Mouse (Mus musculus): Measurements from ENCODE around the gene Sh2d3c. TPM values are rescaled to one million over a fixed set of nuclear protein-coding genes. Genes with fewer than 3 reads are reported as not detected.
A peak's percentile ranks its signal among the peaks of the same experiment; 100 is the strongest.

Gene Sh2d3c
- polyA plus RNA-seq, 1 experiment: 167 TPM

DNA sequence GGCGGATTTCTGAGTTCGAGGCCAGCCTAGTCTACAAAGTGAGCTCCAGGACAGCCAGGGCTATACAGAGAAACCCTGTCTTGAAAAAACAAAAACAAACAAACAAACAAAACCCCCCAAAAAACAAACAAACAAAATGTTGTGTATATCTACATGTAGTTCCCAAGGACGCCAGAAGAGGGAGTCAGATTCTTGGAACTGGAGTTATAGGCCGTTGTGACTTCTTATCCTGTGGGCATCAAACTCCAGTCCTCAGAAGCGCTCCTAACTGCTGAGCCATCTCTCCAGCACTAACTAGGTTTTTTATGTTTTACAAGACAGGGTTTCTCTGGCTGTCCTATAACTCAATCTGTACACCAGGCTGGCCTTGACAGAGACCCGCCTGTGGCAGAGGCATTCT, 66.3 kb downstream of the Sh2d3c start:
- DNase-seq: no peak
- no peak for TF ChIP-seq POLR2A (IDR thresholded peaks at IDR 0.05; ENCODE audit: borderline replicate concordance, extremely low read depth, low read depth, low read length)
- WGBS: 58% methylated on average over 6 of the region's 6 CpGs
- Histone ChIP-seq H3K4me1 (ENCODE audit: control insufficient read depth, insufficient read depth, low read length) (peaks cover 7% of the 10 kb centered on the region), H3K4me3 (replicated peaks; ENCODE audit: extremely low read depth, low read depth, low read length) (no peak overlapping the region)

DNA sequence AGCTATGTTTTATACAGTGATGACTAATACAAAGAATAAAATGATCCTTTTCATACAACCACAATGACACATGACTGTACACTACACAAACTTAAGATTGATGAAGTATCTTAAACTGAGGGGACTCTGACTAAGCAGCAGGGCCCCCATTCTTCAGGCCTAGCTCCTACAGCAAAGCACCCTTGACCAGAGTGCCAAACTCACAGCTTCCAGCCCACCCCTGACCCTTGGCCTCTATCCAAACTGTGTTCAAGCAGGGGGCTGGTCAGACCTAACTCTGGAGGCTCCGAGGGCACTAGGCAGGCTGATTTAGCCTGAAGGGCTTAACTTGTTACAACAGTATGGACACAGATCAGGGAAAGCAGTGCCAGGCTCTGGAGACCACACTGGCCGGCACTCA, 67.7 kb downstream of the Sh2d3c start:
- peaks cover 7% of the 10 kb centered on the region for H3K4me1 ChIP-seq (ENCODE audit: control insufficient read depth, insufficient read depth, low read length)
- TF ChIP-seq POLR2A (IDR thresholded peaks at IDR 0.05; ENCODE audit: borderline replicate concordance, extremely low read depth, low read depth, low read length) (no peak), CTCF (IDR thresholded peaks at IDR 0.05; ENCODE audit: insufficient read depth, low read length) (no peak)
- no peak for DNase-seq
- WGBS: 55% methylated on average over 2 of the region's 2 CpGs
- no peak overlapping the region for H3K4me3 ChIP-seq (replicated peaks; ENCODE audit: extremely low read depth, low read depth, low read length)

DNA sequence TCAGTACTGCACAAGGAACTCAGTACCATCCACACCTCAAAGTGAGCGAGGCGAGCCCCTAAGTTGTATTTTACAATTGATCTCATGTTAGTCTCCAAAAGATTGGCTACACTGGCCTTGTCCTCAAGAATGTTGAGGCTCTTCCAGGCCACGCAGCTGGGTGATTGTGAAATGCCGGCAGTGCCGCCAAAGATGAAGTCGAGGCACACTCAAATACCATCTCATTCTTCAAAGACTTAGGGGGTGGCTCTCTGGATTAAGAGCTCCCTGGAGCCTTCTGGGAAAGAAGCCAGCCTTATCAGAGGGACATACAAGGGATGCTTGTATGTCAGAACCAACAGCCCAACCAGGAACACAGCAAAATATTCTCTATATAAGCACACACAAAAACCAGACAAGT, 70.4 kb downstream of the Sh2d3c start:
- 52% methylated on average over 6 of the region's 6 CpGs for WGBS
- Histone ChIP-seq H3K4me1 (ENCODE audit: control insufficient read depth, insufficient read depth, low read length) (peaks cover 11% of the 10 kb centered on the region), H3K4me3 (replicated peaks; ENCODE audit: extremely low read depth, low read depth, low read length) (no peak overlapping the region)
- TF ChIP-seq POLR2A (IDR thresholded peaks at IDR 0.05; ENCODE audit: borderline replicate concordance, extremely low read depth, low read depth, low read length): no peak
- TF ChIP-seq CTCF (IDR thresholded peaks at IDR 0.05; ENCODE audit: insufficient read depth, low read length): no peak
- DNase-seq: peak; percentile 54

- 88% methylated on average over 13 of the region's 13 CpGs for WGBS
- peaks cover 11% of the 10 kb centered on the region for H3K4me1 ChIP-seq (ENCODE audit: control insufficient read depth, insufficient read depth, low read length)
- no peak overlapping the region for H3K4me3 ChIP-seq (replicated peaks; ENCODE audit: extremely low read depth, low read depth, low read length)
- no peak for DNase-seq
- TF ChIP-seq CTCF (IDR thresholded peaks at IDR 0.05; ENCODE audit: insufficient read depth, low read length) (no peak), POLR2A (IDR thresholded peaks at IDR 0.05; ENCODE audit: borderline replicate concordance, extremely low read depth, low read depth, low read length) (no peak)
These were observed 75.0 kb downstream of the Sh2d3c start for GRCm38 (mm10) chr2:32795748-32796418.

- H3K4me3 ChIP-seq (replicated peaks; ENCODE audit: extremely low read depth, low read depth, low read length): no peak overlapping the region
- no peak for DNase-seq
- H3K4me1 ChIP-seq (ENCODE audit: control insufficient read depth, insufficient read depth, low read length): peaks cover 8% of the 10 kb centered on the region
- no peak for TF ChIP-seq POLR2A (IDR thresholded peaks at IDR 0.05; ENCODE audit: borderline replicate concordance, extremely low read depth, low read depth, low read length)
- no peak for TF ChIP-seq CTCF (IDR thresholded peaks at IDR 0.05; ENCODE audit: insufficient read depth, low read length)
- WGBS: 65% methylated on average over 10 of the region's 10 CpGs
These were observed 77.6 kb downstream of the Sh2d3c start for GRCm38 (mm10) chr2:32798251-32798962.

Other genes with a start within 250 kb of the Sh2d3c start
- 23.7 and 24.0 TPM in 2 replicates for gene Fam102a, start 185.7 kb upstream of the Sh2d3c start, polyA plus RNA-seq (2012; rRNA removed)
- gene Dpm2, start 150.2 kb upstream of the Sh2d3c start, polyA plus RNA-seq (2012; rRNA removed): 116 and 118 TPM in 2 replicates
- 0.12 and 0.55 TPM in 2 replicates for gene Pip5kl1, start 146.3 kb upstream of the Sh2d3c start, polyA plus RNA-seq (2012; rRNA removed)
- gene 9430097D07Rik, start 145.4 kb upstream of the Sh2d3c start, polyA plus RNA-seq (2012; rRNA removed): not detected in 2 replicates
- gene St6galnac4, start 134.0 kb upstream of the Sh2d3c start, polyA plus RNA-seq (2012; rRNA removed): 39.5 and 40.4 TPM in 2 replicates
- 59.0 and 59.8 TPM in 2 replicates for gene St6galnac6, start 121.3 kb upstream of the Sh2d3c start, polyA plus RNA-seq (2012; rRNA removed)
- gene Ak1, start 99.3 kb upstream of the Sh2d3c start, polyA plus RNA-seq (2012; rRNA removed): 27.6 and 65.9 TPM in 2 replicates
- 713 and 858 TPM in 2 replicates for gene Eng, start 74.5 kb upstream of the Sh2d3c start, polyA plus RNA-seq (2012; rRNA removed)
- gene Fpgs, start 16.9 kb upstream of the Sh2d3c start, polyA plus RNA-seq (2012; rRNA removed): 42.1 and 42.3 TPM in 2 replicates
- gene Cdk9, start 8.0 kb upstream of the Sh2d3c start, polyA plus RNA-seq (2012; rRNA removed): 103 and 137 TPM in 2 replicates
- gene 6330409D20Rik, start 20.0 kb downstream of the Sh2d3c start, polyA plus RNA-seq (2012; rRNA removed): 0.18 and 0.41 TPM in 2 replicates
- 65.3 and 67.8 TPM in 2 replicates for gene Tor2a, start 36.2 kb downstream of the Sh2d3c start, polyA plus RNA-seq (2012; rRNA removed)
- 9.7 and 12.0 TPM in 2 replicates for gene Ttc16, start 54.6 kb downstream of the Sh2d3c start, polyA plus RNA-seq (2012; rRNA removed)
- 5.6 and 10.7 TPM in 2 replicates for gene Ptrh1, start 54.7 kb downstream of the Sh2d3c start, polyA plus RNA-seq (2012; rRNA removed)
- gene Cfap157, start 63.4 kb downstream of the Sh2d3c start, polyA plus RNA-seq (2012; rRNA removed): 2.1 and 2.4 TPM in 2 replicates
- gene Stxbp1, start 126.2 kb downstream of the Sh2d3c start, polyA plus RNA-seq (2012; rRNA removed): 26.3 and 37.9 TPM in 2 replicates
- 205 and 224 TPM in 2 replicates for gene Fam129b, start 155.1 kb downstream of the Sh2d3c start, polyA plus RNA-seq (2012; rRNA removed)
- 190 and 241 TPM in 2 replicates for gene Rpl12, start 240.5 kb downstream of the Sh2d3c start, polyA plus RNA-seq (2012; rRNA removed)
- 17.4 and 18.4 TPM in 2 replicates for gene Lrsam1, start 240.6 kb downstream of the Sh2d3c start, polyA plus RNA-seq (2012; rRNA removed)

All from lung, adult 2 months (tissue).